Mouse (Mus musculus): Measurements from ENCODE around the gene Olfr493.

Olfr493 gene

DNA sequence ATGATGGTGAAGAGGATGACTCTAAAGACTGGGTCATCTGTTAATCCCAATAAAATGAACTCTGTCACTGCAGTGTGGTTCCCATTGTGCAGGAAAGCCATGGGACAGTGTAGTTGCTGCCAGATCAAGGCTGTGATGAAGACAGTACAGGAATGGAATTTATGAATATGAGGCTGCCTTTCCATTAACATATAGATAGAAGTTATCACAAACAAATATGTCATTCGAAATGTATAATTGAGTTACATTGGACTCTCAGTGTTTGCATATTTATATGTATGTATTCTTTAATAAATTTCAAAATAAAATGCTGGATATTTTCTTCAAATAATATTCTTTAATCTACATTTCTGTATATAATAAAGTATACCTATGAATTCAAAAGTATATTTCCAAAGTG lies at the start of gene Olfr493:
Gene Olfr493, minus strand, starts transcription at position 101 of the 400 bp plus-strand sequence.
- no peak for DNase-seq (ENCODE audit: low spot score)

- no peak for DNase-seq (ENCODE audit: low spot score)
Measured at GRCm38 (mm10) chr7:108392867-108393266, 46.1 kb upstream of the Olfr493 start, which contains the start of gene Olfr495. Gene Olfr495, plus strand, starts transcription at chr7:108393167.

GRCm38 (mm10) chr7:108365035-108365434 lies 18.3 kb upstream of the Olfr493 start, which contains the start of gene Olfr494:
Gene Olfr494, plus strand, starts transcription at chr7:108365335.
- no peak for DNase-seq (ENCODE audit: low spot score)

GRCm38 (mm10) chr7:108323574-108323973 lies 23.2 kb downstream of the Olfr493 start, which contains the start of gene Olfr492:
Gene Olfr492, minus strand, starts transcription at chr7:108323674.
- DNase-seq (ENCODE audit: low spot score): no peak

DNA sequence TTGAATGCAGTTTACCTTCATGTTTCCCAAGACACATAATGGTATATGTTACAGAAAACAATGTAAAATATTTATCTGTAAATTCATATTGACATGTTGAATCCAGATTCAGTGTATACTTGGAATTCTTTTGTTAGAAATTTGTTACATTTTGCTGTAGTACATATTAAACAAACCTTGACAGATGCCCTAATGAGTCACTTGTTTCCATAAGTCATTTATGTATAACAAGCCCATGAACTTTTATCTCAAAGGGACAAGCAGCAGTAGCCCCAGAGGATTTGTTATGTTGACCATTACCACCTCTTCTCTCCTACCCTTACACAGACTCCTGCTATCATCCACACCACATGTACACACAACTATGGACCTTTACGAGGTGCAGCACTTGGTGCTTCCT lies 33.6 kb downstream of the Olfr493 start, which contains the start of gene Olfr491:
Gene Olfr491, plus strand, starts transcription at position 301 of the 400 bp plus-strand sequence.
- no peak for DNase-seq (ENCODE audit: low spot score)

Measured in ovary, postnatal 10 days (tissue).